Mouse (Mus musculus) kidney, embryonic 15.5 days (tissue): ENCODE data around the gene Arhgap28. TPM values are rescaled to one million over a fixed set of nuclear protein-coding genes. Genes with fewer than 3 reads are reported as not detected.

ENCODE experiments used
- ATAC-seq: fragments of 200-750 bp; cut with Nextera tagmentation; replicated peaks from 2 replicates; pipeline ENCODE4 v1.8.0; 2017; ENCODE audit warnings: moderate TSS enrichment; ENCODE audit not compliant: low FRiP score
- H3K27ac ChIP-seq: fragments of 300-500 bp; sonication (generic); 2 replicates; pipeline ENCODE4 v1.5.1; 2015; ENCODE audit warnings: mild to moderate bottlenecking, inconsistent platforms
- H3K27me3 ChIP-seq: fragments of 300-500 bp; sonication (generic); 2 replicates; pipeline ENCODE4 v1.6.1; 2015; ENCODE audit warnings: inconsistent platforms
- H3K36me3 ChIP-seq: fragments of 300-500 bp; sonication (generic); 2 replicates; pipeline ENCODE4 v1.6.1; 2015; ENCODE audit warnings: inconsistent platforms
- H3K4me1 ChIP-seq: fragments of 300-500 bp; sonication (generic); 2 replicates; pipeline ENCODE4 v1.6.1; 2015; ENCODE audit warnings: inconsistent platforms
- H3K4me2 ChIP-seq: fragments of 300-500 bp; sonication (generic); 2 replicates; pipeline ENCODE4 v1.6.1; 2015; ENCODE audit warnings: moderate library complexity, mild to moderate bottlenecking, inconsistent platforms
- H3K4me3 ChIP-seq: fragments of 300-500 bp; sonication (generic); replicated peaks from 2 replicates; pipeline ENCODE4 v1.5.1; 2015; ENCODE audit warnings: mild to moderate bottlenecking, inconsistent platforms
- H3K9ac ChIP-seq: fragments of 300-500 bp; sonication (generic); 2 replicates; pipeline ENCODE4 v1.6.1; 2015; ENCODE audit warnings: mild to moderate bottlenecking, inconsistent platforms
- H3K9me3 ChIP-seq: fragments of 300-500 bp; sonication (generic); replicated peaks from 2 replicates; pipeline ENCODE4 v1.6.1; 2016; ENCODE audit warnings: inconsistent platforms
- WGBS: fragments of 180-500 bp; shearing (Covaris S2); methylation state at CpG from one replicate; pipeline ENCODE4 v1.1.7; 2015; ENCODE audit warnings: mixed read lengths; 5-methylcytosine and 5-hydroxymethylcytosine counted together
- polyA plus RNA-seq: library from polyadenylated mRNA; unstranded; fragments of >200 nt; fragmentation: Nextera tagmentation; extraction: Ambion mirVana; gene quantifications from 2 replicates; pipeline ENCODE4 v1.2.1, GENCODE M21; 2015

Arhgap28 gene
- polyA plus RNA-seq, 1 experiment from 2014 or later: 26.0 TPM

- ATAC-seq: peak; percentile 61
- Histone ChIP-seq H3K4me2 (peak overlapping the region; percentile 77), H3K9me3 (0 out of 2 replicates have a peak, but pooled peaks cover under 1% of the 10 kb centered on the region), H3K4me3 (peak overlapping the region; percentile 85), H3K4me1 (peaks cover 34% of the 10 kb centered on the region), H3K36me3 (no peaks in the 10 kb centered on the region), H3K27ac (peak overlapping the region; percentile 95), H3K27me3 (no peaks in the 10 kb centered on the region), H3K9ac (peak overlapping the region; percentile 45)
- under 1% methylated on average over 10 of the region's 10 CpGs for WGBS
These were observed 836 bp upstream of the Arhgap28 start for GRCm38 (mm10) chr17:68004581-68005330.

GRCm38 (mm10) chr17:68002608-68003595 is 1.0 kb downstream of the Arhgap28 start:
- H3K4me3 ChIP-seq: peak overlapping the region; percentile 85

GRCm38 (mm10) chr17:67999801-68000200 is 4.1 kb downstream of the Arhgap28 start:
- Histone ChIP-seq H3K9me3 (no peaks in the 10 kb centered on the region), H3K4me3 (no peak overlapping the region), H3K4me1 (peaks cover 48% of the 10 kb centered on the region), H3K4me2 (no peak overlapping the region), H3K36me3 (no peaks in the 10 kb centered on the region), H3K27me3 (no peaks in the 10 kb centered on the region), H3K27ac (0 out of 2 replicates have a peak overlapping the region, but pooled peaks have one; percentile 3), H3K9ac (no peak overlapping the region)
- ATAC-seq: no peak
- 30% methylated on average over 8 of the region's 8 CpGs for WGBS

More at GRCm38 (mm10) chr17:68002608-68003595, 1.0 kb downstream of the Arhgap28 start:
- H3K9me3 ChIP-seq: no peaks in the 10 kb centered on the region
- peak overlapping the region; percentile 77 for H3K4me2 ChIP-seq
- peaks cover 37% of the 10 kb centered on the region for H3K4me1 ChIP-seq
- H3K9ac ChIP-seq: peak overlapping the region; percentile 73
- no peak for ATAC-seq
- no peaks in the 10 kb centered on the region for H3K27me3 ChIP-seq
- WGBS: 21% methylated on average over 17 of the region's 17 CpGs
- peak overlapping the region; percentile 95 for H3K27ac ChIP-seq
- H3K36me3 ChIP-seq: no peaks in the 10 kb centered on the region

- Histone ChIP-seq H3K27ac (peak overlapping the region; percentile 52), H3K9ac (no peak overlapping the region), H3K9me3 (no peaks in the 10 kb centered on the region), H3K27me3 (no peaks in the 10 kb centered on the region), H3K4me2 (0 out of 2 replicates have a peak overlapping the region, but pooled peaks have one; percentile 32), H3K4me3 (no peak overlapping the region), H3K4me1 (peaks cover 32% of the 10 kb centered on the region), H3K36me3 (no peaks in the 10 kb centered on the region)
- WGBS: 77% methylated on average over 7 of the region's 7 CpGs
- ATAC-seq: no peak
These were observed 7.2 kb downstream of the Arhgap28 start for GRCm38 (mm10) chr17:67996769-67997155.

- Histone ChIP-seq H3K4me2 (peak overlapping the region; percentile 32), H3K4me1 (peaks cover 32% of the 10 kb centered on the region), H3K9me3 (no peaks in the 10 kb centered on the region), H3K9ac (no peak overlapping the region), H3K36me3 (no peaks in the 10 kb centered on the region), H3K27me3 (no peaks in the 10 kb centered on the region), H3K27ac (peak overlapping the region; percentile 52), H3K4me3 (no peak overlapping the region)
- ATAC-seq: peak; percentile 84
- 8% methylated on average over 14 of the region's 14 CpGs for WGBS
These were observed 7.7 kb downstream of the Arhgap28 start for GRCm38 (mm10) chr17:67996097-67996768.

GRCm38 (mm10) chr17:67995277-67995819 is 8.6 kb downstream of the Arhgap28 start:
- H3K27ac ChIP-seq: peak overlapping the region; percentile 52

GRCm38 (mm10) chr17:67994861-67995260 is 9.1 kb downstream of the Arhgap28 start:
- Histone ChIP-seq H3K4me1 (peaks cover 32% of the 10 kb centered on the region), H3K9me3 (no peaks in the 10 kb centered on the region), H3K4me3 (no peak overlapping the region), H3K36me3 (no peaks in the 10 kb centered on the region), H3K27ac (peak overlapping the region; percentile 39), H3K4me2 (no peak overlapping the region), H3K9ac (no peak overlapping the region), H3K27me3 (no peaks in the 10 kb centered on the region)
- ATAC-seq: 0 out of 2 replicates have a peak, but pooled peaks have one; percentile 5
- 41% methylated on average over 7 of the region's 7 CpGs for WGBS

More at GRCm38 (mm10) chr17:67995277-67995819, 8.6 kb downstream of the Arhgap28 start:
- Histone ChIP-seq H3K4me3 (no peak overlapping the region), H3K27me3 (no peaks in the 10 kb centered on the region), H3K9me3 (no peaks in the 10 kb centered on the region), H3K9ac (no peak overlapping the region), H3K4me2 (peak overlapping the region; percentile 32), H3K36me3 (no peaks in the 10 kb centered on the region), H3K4me1 (peaks cover 32% of the 10 kb centered on the region)
- ATAC-seq: peak; percentile 54
- 66% methylated on average over 2 of the region's 2 CpGs for WGBS

- Histone ChIP-seq H3K36me3 (no peaks in the 10 kb centered on the region), H3K9ac (no peak overlapping the region), H3K4me3 (no peak overlapping the region), H3K9me3 (no peaks in the 10 kb centered on the region), H3K4me2 (no peak overlapping the region), H3K27ac (no peak overlapping the region), H3K4me1 (peaks cover 42% of the 10 kb centered on the region), H3K27me3 (no peaks in the 10 kb centered on the region)
- no peak for ATAC-seq
- WGBS: 86% methylated on average over 2 of the region's 2 CpGs
These were observed 10.4 kb downstream of the Arhgap28 start for GRCm38 (mm10) chr17:67993371-67994045.

- Histone ChIP-seq H3K9ac (no peak overlapping the region), H3K4me2 (peak overlapping the region; percentile 40)
These were observed 14.2 kb downstream of the Arhgap28 start for GRCm38 (mm10) chr17:67989716-67990115.

GRCm38 (mm10) chr17:67988920-67989621 is 14.8 kb downstream of the Arhgap28 start:
- Histone ChIP-seq H3K4me2 (peak overlapping the region; percentile 40), H3K9me3 (no peaks in the 10 kb centered on the region; the same call in 1 of the 2 replicates), H3K4me1 (peaks cover 32% of the 10 kb centered on the region), H3K27me3 (no peaks in the 10 kb centered on the region), H3K9ac (no peak overlapping the region), H3K36me3 (no peaks in the 10 kb centered on the region), H3K27ac (peak overlapping the region; percentile 77), H3K4me3 (no peak overlapping the region)
- WGBS: 8% methylated on average over 15 of the region's 15 CpGs
- peak; percentile 91 for ATAC-seq

More at GRCm38 (mm10) chr17:67989716-67990115, 14.2 kb downstream of the Arhgap28 start:
- H3K4me3 ChIP-seq: no peak overlapping the region
- 8% methylated on average over 5 of the region's 5 CpGs for WGBS
- no peaks in the 10 kb centered on the region; the same call in 1 of the 2 replicates for H3K9me3 ChIP-seq
- no peaks in the 10 kb centered on the region for H3K27me3 ChIP-seq
- peak; percentile 34; the same call in 1 of the 2 replicates for ATAC-seq
- peaks cover 34% of the 10 kb centered on the region for H3K4me1 ChIP-seq
- H3K27ac ChIP-seq: peak overlapping the region; percentile 77
- H3K36me3 ChIP-seq: no peaks in the 10 kb centered on the region
